Mouse (Mus musculus): ENCODE measurements around the gene Capzb. TPM values are rescaled to one million over a fixed set of nuclear protein-coding genes. Genes with fewer than 3 reads are reported as not detected.

Gene Capzb
- polyA plus RNA-seq, 1 experiment from 2014 or later, result 307 TPM

DNA sequence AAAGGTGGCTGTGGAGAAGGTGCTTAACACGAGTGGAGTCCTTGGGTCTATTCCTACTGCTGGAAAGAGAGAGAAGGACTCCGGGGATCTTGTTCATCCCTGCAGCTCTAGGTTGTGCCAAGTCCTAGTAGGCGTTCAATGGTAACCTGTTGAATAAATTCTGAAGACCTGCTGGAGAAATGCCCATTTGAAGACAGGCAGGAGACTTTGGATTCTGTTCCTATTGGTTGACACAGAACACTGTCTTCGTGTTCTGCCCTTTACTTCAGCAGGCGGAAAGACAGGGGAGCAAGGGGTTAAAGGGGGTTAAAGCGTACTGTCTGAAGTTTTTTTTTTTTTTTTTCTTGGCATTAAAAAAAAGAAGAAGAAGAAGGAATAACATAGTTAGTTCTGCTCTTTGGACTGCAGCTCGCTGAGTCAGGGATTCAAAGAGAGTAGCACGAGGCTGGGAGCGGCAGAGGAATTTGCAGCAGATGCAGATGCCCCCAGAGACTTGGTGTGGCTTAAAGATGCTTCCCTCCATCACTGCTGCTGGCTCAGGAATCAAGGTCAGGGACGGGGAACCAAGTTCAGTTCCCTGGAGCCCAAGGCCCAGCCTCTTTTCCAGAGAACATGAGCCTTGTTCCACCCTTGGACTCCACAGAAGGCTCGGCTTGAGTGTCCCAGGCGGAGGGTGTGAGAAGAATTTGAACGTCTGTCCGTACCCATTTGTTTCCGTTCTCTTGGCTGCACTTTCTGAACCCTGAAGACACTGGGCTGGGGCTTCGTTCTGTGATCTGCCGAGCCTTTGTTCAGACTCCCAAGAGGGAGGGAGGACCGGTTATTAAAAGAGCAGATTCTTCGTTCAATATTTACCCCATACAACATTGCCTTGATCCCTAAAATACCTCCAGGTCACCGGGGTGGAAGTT lies 17.4 kb upstream of the Capzb start:
- H3K9ac ChIP-seq (ENCODE audit: low read length), result no peak overlapping the region
- no peak overlapping the region for H3K4me3 ChIP-seq (ENCODE audit: low read depth, low read length)
- ATAC-seq (ENCODE audit: insufficient number of reproducible peaks, low FRiP score, low TSS enrichment, low read depth) (no peak), DNase-seq (ENCODE audit: low spot score) (no peak)
- no peaks in the 10 kb centered on the region for H3K36me3 ChIP-seq (ENCODE audit: control insufficient read depth, insufficient read depth, low read length)
- H3K9me3 ChIP-seq (ENCODE audit: control insufficient read depth, low read length), result 0 out of 2 replicates have a peak, but pooled peaks cover 3% of the 10 kb centered on the region
- no peaks in the 10 kb centered on the region for H3K4me1 ChIP-seq (ENCODE audit: control insufficient read depth, insufficient read depth, low read length)
- H3K4me2 ChIP-seq (ENCODE audit: low read depth, severe bottlenecking), result no peak overlapping the region
- no peaks in the 10 kb centered on the region for H3K27me3 ChIP-seq (ENCODE audit: control insufficient read depth, insufficient read depth, low read length)
- WGBS, result 73% methylated on average over 20 of the region's 20 CpGs
- H3K27ac ChIP-seq (replicated peaks; ENCODE audit: low read depth, low read length), result no peak overlapping the region

DNA sequence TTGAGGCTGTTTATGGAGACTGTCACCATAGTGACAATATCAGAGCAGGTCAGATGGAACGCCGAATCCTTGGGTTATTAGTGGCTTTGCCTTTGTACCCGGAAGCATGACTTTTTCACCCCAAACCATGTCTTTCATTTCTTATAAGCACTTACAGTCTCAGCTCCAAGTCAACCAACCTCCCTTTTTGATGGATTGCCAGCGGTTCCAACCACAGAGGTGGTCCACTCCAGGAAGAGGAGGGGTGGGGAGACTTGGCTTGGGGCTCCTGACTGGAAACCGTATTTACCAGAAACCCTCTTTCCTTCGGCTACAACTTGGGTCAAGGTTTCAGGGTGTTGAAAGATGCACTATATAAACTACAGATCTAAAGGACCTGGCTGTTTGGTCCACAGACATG lies 16.7 kb upstream of the Capzb start:
- no peak for ATAC-seq (ENCODE audit: insufficient number of reproducible peaks, low FRiP score, low TSS enrichment, low read depth)
- H3K4me1 ChIP-seq (ENCODE audit: control insufficient read depth, insufficient read depth, low read length), result no peaks in the 10 kb centered on the region
- WGBS, result 76% methylated on average over 6 of the region's 6 CpGs

DNA sequence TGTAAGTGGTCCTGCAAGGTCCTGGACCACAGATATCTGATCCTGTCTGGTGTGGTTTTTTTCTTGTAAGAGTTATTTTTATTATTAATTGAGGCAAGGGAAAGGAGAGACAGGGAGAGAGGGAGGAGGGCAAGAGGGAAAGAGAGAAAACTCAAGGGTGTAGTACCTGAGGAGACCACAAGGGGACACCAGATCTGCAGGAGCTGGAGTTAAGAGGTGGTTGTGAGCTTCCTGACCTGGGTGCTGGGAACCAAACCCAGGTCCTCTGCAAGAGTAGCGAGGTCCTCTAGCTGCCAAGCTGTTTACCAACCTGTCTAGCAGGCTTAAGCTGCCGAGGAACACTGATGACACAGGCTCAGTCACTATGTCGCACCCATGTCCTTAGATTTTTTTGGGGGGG lies 14.8 kb upstream of the Capzb start:
- no peak overlapping the region for H3K27ac ChIP-seq (replicated peaks; ENCODE audit: low read depth, low read length)
- WGBS, result 91% methylated on average over 3 of the region's 3 CpGs
- no peak overlapping the region for H3K9ac ChIP-seq (ENCODE audit: low read length)
- no peak overlapping the region for H3K4me3 ChIP-seq (ENCODE audit: low read depth, low read length)
- ATAC-seq (ENCODE audit: insufficient number of reproducible peaks, low FRiP score, low TSS enrichment, low read depth), result no peak
- H3K4me1 ChIP-seq (ENCODE audit: control insufficient read depth, insufficient read depth, low read length), result no peaks in the 10 kb centered on the region
- no peaks in the 10 kb centered on the region for H3K36me3 ChIP-seq (ENCODE audit: control insufficient read depth, insufficient read depth, low read length)
- 0 out of 2 replicates have a peak, but pooled peaks cover 3% of the 10 kb centered on the region for H3K9me3 ChIP-seq (ENCODE audit: control insufficient read depth, low read length)
- DNase-seq (ENCODE audit: low spot score), result no peak
- no peak overlapping the region for H3K4me2 ChIP-seq (ENCODE audit: low read depth, severe bottlenecking)
- no peaks in the 10 kb centered on the region for H3K27me3 ChIP-seq (ENCODE audit: control insufficient read depth, insufficient read depth, low read length)

More for the DNA sequence above, 16.7 kb upstream of the Capzb start:
- Histone ChIP-seq H3K4me2 (ENCODE audit: low read depth, severe bottlenecking) (no peak overlapping the region), H3K27ac (replicated peaks; ENCODE audit: low read depth, low read length) (no peak overlapping the region), H3K36me3 (ENCODE audit: control insufficient read depth, insufficient read depth, low read length) (no peaks in the 10 kb centered on the region), H3K4me3 (ENCODE audit: low read depth, low read length) (no peak overlapping the region), H3K9me3 (ENCODE audit: control insufficient read depth, low read length) (0 out of 2 replicates have a peak, but pooled peaks cover 3% of the 10 kb centered on the region), H3K9ac (ENCODE audit: low read length) (no peak overlapping the region), H3K27me3 (ENCODE audit: control insufficient read depth, insufficient read depth, low read length) (no peaks in the 10 kb centered on the region)
- no peak for DNase-seq (ENCODE audit: low spot score)

DNA sequence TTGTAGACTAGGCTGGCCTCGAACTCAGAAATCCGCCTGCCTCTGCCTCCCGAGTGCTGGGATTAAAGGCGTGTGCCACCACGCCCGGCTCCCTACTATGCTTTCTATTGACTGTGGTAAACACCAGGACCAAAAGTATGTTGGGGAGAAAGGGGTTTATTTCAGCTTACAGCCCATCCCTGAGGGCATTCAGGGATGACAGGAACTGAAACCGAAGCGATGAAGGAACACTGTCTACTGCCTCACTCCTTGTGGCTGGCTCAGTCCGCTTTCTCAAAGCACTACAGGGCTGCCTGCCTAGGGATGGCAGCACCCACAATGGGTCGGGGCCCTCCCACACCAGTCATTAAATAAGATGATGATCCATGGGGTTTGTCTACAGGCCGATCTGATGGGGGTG lies 14.3 kb upstream of the Capzb start:
- Histone ChIP-seq H3K36me3 (ENCODE audit: control insufficient read depth, insufficient read depth, low read length) (no peaks in the 10 kb centered on the region), H3K27ac (replicated peaks; ENCODE audit: low read depth, low read length) (no peak overlapping the region), H3K4me1 (ENCODE audit: control insufficient read depth, insufficient read depth, low read length) (no peaks in the 10 kb centered on the region), H3K4me3 (ENCODE audit: low read depth, low read length) (no peak overlapping the region), H3K4me2 (ENCODE audit: low read depth, severe bottlenecking) (no peak overlapping the region), H3K9me3 (ENCODE audit: control insufficient read depth, low read length) (0 out of 2 replicates have a peak, but pooled peaks cover 3% of the 10 kb centered on the region), H3K9ac (ENCODE audit: low read length) (no peak overlapping the region), H3K27me3 (ENCODE audit: control insufficient read depth, insufficient read depth, low read length) (no peaks in the 10 kb centered on the region)
- DNase-seq (ENCODE audit: low spot score) (no peak), ATAC-seq (ENCODE audit: insufficient number of reproducible peaks, low FRiP score, low TSS enrichment, low read depth) (no peak)
- 95% methylated on average over 10 of the region's 11 CpGs for WGBS

DNA sequence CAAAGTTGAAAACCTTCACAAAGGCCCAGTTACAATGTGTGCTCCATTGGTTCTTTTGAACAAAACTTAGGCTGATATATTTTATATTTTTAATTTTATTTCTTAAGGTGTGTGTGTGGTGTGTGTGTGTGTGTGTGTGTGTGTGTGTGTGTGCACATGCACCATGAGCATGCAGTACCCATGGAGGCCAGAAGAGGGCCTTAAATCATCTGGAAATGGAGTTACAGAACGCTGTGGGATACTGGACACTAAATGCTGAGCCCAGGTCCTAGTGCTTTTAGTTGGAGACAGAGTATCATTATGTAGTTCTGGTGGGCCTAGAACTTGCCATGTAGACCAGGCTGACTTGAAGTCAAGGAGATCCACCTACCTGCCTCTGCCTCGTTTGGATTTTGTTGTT lies 13.5 kb upstream of the Capzb start:
- H3K27ac ChIP-seq (replicated peaks; ENCODE audit: low read depth, low read length), result no peak overlapping the region
- no peaks in the 10 kb centered on the region for H3K4me1 ChIP-seq (ENCODE audit: control insufficient read depth, insufficient read depth, low read length)
- WGBS, result 85% methylated on average over 2 of the region's 2 CpGs
- no peaks in the 10 kb centered on the region for H3K27me3 ChIP-seq (ENCODE audit: control insufficient read depth, insufficient read depth, low read length)
- H3K36me3 ChIP-seq (ENCODE audit: control insufficient read depth, insufficient read depth, low read length), result no peaks in the 10 kb centered on the region
- H3K4me3 ChIP-seq (ENCODE audit: low read depth, low read length), result no peak overlapping the region
- DNase-seq (ENCODE audit: low spot score), result no peak
- 0 out of 2 replicates have a peak, but pooled peaks cover 3% of the 10 kb centered on the region for H3K9me3 ChIP-seq (ENCODE audit: control insufficient read depth, low read length)
- H3K9ac ChIP-seq (ENCODE audit: low read length), result no peak overlapping the region
- no peak overlapping the region for H3K4me2 ChIP-seq (ENCODE audit: low read depth, severe bottlenecking)
- no peak for ATAC-seq (ENCODE audit: insufficient number of reproducible peaks, low FRiP score, low TSS enrichment, low read depth)

DNA sequence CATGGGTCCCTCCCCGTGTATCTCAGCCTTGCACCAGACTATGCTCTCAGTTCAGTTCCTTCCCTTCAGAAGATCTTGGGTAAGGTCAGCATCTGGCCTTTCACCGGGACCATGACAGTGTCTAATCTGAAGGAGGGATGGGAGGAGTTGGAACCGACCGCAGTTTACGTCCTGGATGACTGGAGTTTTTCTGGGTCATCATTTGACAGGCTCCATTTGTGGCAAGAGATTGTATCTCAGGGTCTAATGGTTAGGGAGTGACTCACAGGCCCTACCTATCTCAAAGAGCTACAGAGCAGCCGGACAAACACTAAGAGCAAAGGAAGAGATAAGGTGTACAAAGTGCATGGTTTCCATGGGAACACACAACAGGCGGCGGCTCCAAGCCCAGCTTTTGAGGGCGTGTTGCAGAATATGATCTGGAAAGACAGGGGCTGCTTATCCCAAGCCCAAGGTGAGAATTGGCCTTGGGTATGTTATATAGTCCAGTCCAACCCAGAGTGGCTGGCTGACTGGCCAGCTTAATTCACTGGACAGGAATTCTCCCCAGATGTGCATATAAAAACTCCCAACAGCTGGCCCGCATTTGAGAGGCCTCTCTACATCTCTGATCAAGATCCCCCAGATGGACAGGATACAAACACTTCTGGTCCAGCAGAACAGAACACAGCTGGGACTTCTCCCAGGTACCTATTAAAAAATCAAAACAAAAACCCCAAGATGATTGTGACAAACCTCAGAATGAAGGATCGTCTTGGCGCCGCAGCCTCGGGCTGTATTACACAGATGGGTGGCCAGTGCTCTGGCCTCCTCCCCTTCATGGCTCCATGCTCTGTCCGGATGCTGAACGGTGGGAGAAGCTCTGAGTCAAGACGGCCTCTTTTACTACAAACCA lies 12.7 kb upstream of the Capzb start:
- ATAC-seq (ENCODE audit: insufficient number of reproducible peaks, low FRiP score, low TSS enrichment, low read depth) (no peak), DNase-seq (ENCODE audit: low spot score) (no peak)
- Histone ChIP-seq H3K4me2 (ENCODE audit: low read depth, severe bottlenecking) (no peak overlapping the region), H3K27me3 (ENCODE audit: control insufficient read depth, insufficient read depth, low read length) (no peaks in the 10 kb centered on the region), H3K36me3 (ENCODE audit: control insufficient read depth, insufficient read depth, low read length) (no peaks in the 10 kb centered on the region), H3K9ac (ENCODE audit: low read length) (no peak overlapping the region), H3K27ac (replicated peaks; ENCODE audit: low read depth, low read length) (no peak overlapping the region), H3K4me3 (ENCODE audit: low read depth, low read length) (no peak overlapping the region), H3K4me1 (ENCODE audit: control insufficient read depth, insufficient read depth, low read length) (no peaks in the 10 kb centered on the region), H3K9me3 (ENCODE audit: control insufficient read depth, low read length) (0 out of 2 replicates have a peak, but pooled peaks cover 3% of the 10 kb centered on the region)
- WGBS, result 84% methylated on average over 17 of the region's 17 CpGs

DNA sequence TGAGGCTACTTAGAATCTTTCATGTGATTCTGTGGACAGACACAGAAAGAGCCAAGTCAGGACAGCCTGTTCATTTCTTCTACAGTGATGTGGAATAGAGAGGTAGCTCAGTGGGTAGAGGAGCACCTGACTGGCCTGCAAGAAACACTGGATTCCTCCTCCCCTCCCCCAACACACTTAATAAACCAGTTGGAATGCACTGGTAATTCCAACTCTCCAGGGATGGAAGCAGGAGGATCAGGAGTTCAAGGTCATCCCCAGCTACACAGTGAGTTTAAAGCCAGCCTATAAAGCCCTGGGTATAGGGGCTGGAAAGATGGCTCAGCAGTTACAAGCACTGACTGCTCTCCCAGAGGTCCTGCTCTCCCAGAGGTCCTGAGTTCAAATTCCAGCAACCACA lies 10.2 kb upstream of the Capzb start:
- Histone ChIP-seq H3K9me3 (ENCODE audit: control insufficient read depth, low read length) (0 out of 2 replicates have a peak, but pooled peaks cover 3% of the 10 kb centered on the region), H3K9ac (ENCODE audit: low read length) (no peak overlapping the region), H3K4me1 (ENCODE audit: control insufficient read depth, insufficient read depth, low read length) (no peaks in the 10 kb centered on the region), H3K4me2 (ENCODE audit: low read depth, severe bottlenecking) (no peak overlapping the region), H3K4me3 (ENCODE audit: low read depth, low read length) (no peak overlapping the region), H3K36me3 (ENCODE audit: control insufficient read depth, insufficient read depth, low read length) (no peaks in the 10 kb centered on the region), H3K27ac (replicated peaks; ENCODE audit: low read depth, low read length) (no peak overlapping the region), H3K27me3 (ENCODE audit: control insufficient read depth, insufficient read depth, low read length) (no peaks in the 10 kb centered on the region)
- ATAC-seq (ENCODE audit: insufficient number of reproducible peaks, low FRiP score, low TSS enrichment, low read depth) (no peak), DNase-seq (ENCODE audit: low spot score) (no peak)

DNA sequence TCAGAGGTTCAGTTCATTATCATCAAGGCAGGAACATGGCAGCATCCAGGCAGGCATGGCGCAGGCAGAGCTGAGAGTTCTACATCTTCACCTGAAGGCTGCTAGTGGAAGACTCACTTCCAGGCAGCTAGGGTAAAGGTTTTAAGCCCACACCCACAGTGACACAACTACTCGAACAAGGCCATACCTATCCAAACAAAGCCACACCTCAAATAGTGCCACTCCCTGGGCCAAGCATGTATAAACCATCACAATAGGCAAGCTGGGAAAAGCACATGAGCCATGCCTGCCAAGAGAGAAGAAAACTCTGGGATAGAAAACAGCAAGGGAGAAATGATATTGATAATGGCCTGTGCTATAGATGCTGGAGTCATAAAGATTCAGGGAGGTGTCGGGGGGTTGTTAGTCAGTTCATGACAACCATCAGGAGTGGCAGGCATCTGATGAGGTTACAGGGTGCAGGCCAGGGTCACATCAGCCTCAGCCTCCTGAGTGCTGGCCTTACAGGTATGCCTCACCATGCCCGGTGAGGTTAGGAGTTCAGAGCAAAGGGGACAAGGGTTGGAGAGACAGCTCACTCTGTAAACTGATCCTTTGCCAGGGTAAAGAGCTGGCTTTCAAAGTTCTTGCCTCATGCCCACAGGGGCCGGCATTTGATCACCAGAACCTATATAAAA lies 6.8 kb upstream of the Capzb start:
- Histone ChIP-seq H3K4me2 (ENCODE audit: low read depth, severe bottlenecking) (no peak overlapping the region), H3K4me3 (ENCODE audit: low read depth, low read length) (no peak overlapping the region), H3K9ac (ENCODE audit: low read length) (no peak overlapping the region), H3K27me3 (ENCODE audit: control insufficient read depth, insufficient read depth, low read length) (no peaks in the 10 kb centered on the region), H3K4me1 (ENCODE audit: control insufficient read depth, insufficient read depth, low read length) (no peaks in the 10 kb centered on the region), H3K36me3 (ENCODE audit: control insufficient read depth, insufficient read depth, low read length) (no peaks in the 10 kb centered on the region), H3K27ac (replicated peaks; ENCODE audit: low read depth, low read length) (no peak overlapping the region), H3K9me3 (ENCODE audit: control insufficient read depth, low read length) (no peaks in the 10 kb centered on the region)
- DNase-seq (ENCODE audit: low spot score) (no peak), ATAC-seq (ENCODE audit: insufficient number of reproducible peaks, low FRiP score, low TSS enrichment, low read depth) (no peak)
- 82% methylated on average over 5 of the region's 5 CpGs for WGBS

Measured in limb, embryonic 11.5 days (tissue).